Mouse (Mus musculus) cerebellum, adult 2 months (tissue): ENCODE measurements at regions not wholly inside any gene's neighbourhood (a gene's known extent, or its start where the extent isn't known, plus 50 kb on each side); places are given as distances from the start of the nearest gene placed in this dataset.

ENCODE experiments used
- CTCF ChIP-seq: fragments of 200-500 bp; IDR thresholded peaks from 2 replicates; pipeline ENCODE4 v1.5.1; 2011; ENCODE audit warnings: low read depth, mild to moderate bottlenecking, control low read depth, low read length, moderate library complexity, borderline replicate concordance; ENCODE audit not compliant: insufficient read depth
- POLR2A ChIP-seq: fragments of 200-500 bp; IDR thresholded peaks from 2 replicates; pipeline ENCODE4 v1.6.1; 2011; ENCODE audit warnings: low read length, control low read depth, borderline replicate concordance; ENCODE audit not compliant: insufficient read depth

- TF ChIP-seq CTCF (no peak), POLR2A (no peak)
These were observed 198.3 kb upstream of the Defb41 start for GRCm38 (mm10) chr1:18463218-18463617.
